ENCODE assay signal across 9 mouse cellular contexts in the genomic region with DNA sequence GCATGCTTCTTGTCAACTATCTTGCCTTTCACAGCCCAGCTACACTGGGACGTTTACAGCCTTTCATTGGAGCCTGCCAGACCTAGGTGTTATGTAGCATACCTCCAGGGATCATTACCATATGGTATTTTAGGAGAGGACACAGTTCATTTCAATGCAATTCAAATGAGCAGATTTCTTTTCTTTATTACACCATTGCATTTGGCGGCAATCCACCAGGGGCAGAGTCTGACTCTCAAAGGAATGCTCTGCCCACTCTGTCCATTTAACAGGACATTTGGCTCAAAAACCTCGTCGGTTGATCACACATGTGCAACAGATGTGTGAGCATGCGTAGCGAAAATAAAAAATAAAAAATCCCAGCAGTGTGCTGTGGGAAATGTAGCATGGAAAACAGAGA.
DNase-seq lines count a peak whose midpoint lies in the region; ATAC-seq and TF ChIP-seq lines count a peak whose summit lies in the region.
"Had no signal": no experiment of that assay in that cellular context is flagged by ENCODE, and none has a peak within 500 bp of the region (broad histone marks: within the 10 kb centered on the region; RNA-seq: fewer than 3 reads in every experiment).

No protein-coding gene starts in this region.

- 0 out of 2 replicates have a peak, but pooled peaks have one; percentile 24 for TF ChIP-seq CTCF in lung, embryonic 14.5 days (IDR thresholded peaks at IDR 0.05; ENCODE audit: low read depth)
- TF ChIP-seq CTCF in lung, adult 2 months (IDR thresholded peaks at IDR 0.05; ENCODE audit: insufficient read depth, low read length) = no peak

- H3K4me3 ChIP-seq in forebrain, embryonic 13.5 days = no peak overlapping the region
- no peak overlapping the region for H3K4me3 ChIP-seq in forebrain, embryonic 10.5 days
- H3K4me3 ChIP-seq in lung, embryonic 14.5 days (ENCODE audit: low read depth, low read length) = no peak overlapping the region
- H3K4me3 ChIP-seq in lung, adult 2 months (replicated peaks; ENCODE audit: extremely low read depth, low read depth, low read length) = no peak overlapping the region
- no peak overlapping the region for H3K4me3 ChIP-seq in liver, embryonic 12.5 days
- H3K4me3 ChIP-seq: left cerebral cortex, adult 2 months had no signal

- H3K9me3 ChIP-seq in forebrain, embryonic 13.5 days (replicated peaks) = no peaks in the 10 kb centered on the region
- no peaks in the 10 kb centered on the region for H3K9me3 ChIP-seq in forebrain, embryonic 10.5 days
- H3K9me3 ChIP-seq in lung, embryonic 14.5 days (ENCODE audit: low read depth, low read length) = no peaks in the 10 kb centered on the region
- no peaks in the 10 kb centered on the region for H3K9me3 ChIP-seq in liver, embryonic 12.5 days (replicated peaks)

- no peak for TF ChIP-seq POLR2A in lung, adult 2 months (IDR thresholded peaks at IDR 0.05; ENCODE audit: borderline replicate concordance, extremely low read depth, low read depth, low read length)

- no peak overlapping the region for H3K4me2 ChIP-seq in forebrain, embryonic 13.5 days
- no peak overlapping the region for H3K4me2 ChIP-seq in lung, embryonic 14.5 days
- no peak overlapping the region for H3K4me2 ChIP-seq in liver, embryonic 12.5 days

- no peak overlapping the region for H3K27ac ChIP-seq in forebrain, embryonic 13.5 days
- H3K27ac ChIP-seq in forebrain, embryonic 10.5 days = no peak overlapping the region
- H3K27ac ChIP-seq in lung, embryonic 14.5 days (ENCODE audit: low read depth) = peak overlapping the region; percentile 18; the same call in 1 of the 2 replicates
- no peak overlapping the region for H3K27ac ChIP-seq in liver, embryonic 12.5 days
- H3K27ac ChIP-seq: left cerebral cortex, adult 2 months had no signal

- peaks cover 8% of the 10 kb centered on the region for H3K4me1 ChIP-seq in forebrain, embryonic 13.5 days
- peaks cover 6% of the 10 kb centered on the region; the same call in 1 of the 2 replicates for H3K4me1 ChIP-seq in forebrain, embryonic 10.5 days
- H3K4me1 ChIP-seq in lung, embryonic 14.5 days (ENCODE audit: insufficient read depth) = peaks cover 7% of the 10 kb centered on the region
- H3K4me1 ChIP-seq in lung, adult 2 months (ENCODE audit: control insufficient read depth, insufficient read depth, low read length) = peaks cover 6% of the 10 kb centered on the region
- H3K4me1 ChIP-seq in liver, embryonic 12.5 days = no peaks in the 10 kb centered on the region

- H3K27me3 ChIP-seq in forebrain, embryonic 13.5 days = 0 out of 2 replicates have a peak, but pooled peaks cover 3% of the 10 kb centered on the region
- no peaks in the 10 kb centered on the region for H3K27me3 ChIP-seq in forebrain, embryonic 10.5 days (ENCODE audit: poor library complexity, severe bottlenecking)
- H3K27me3 ChIP-seq in lung, embryonic 14.5 days (ENCODE audit: insufficient read depth, low read length) = no peaks in the 10 kb centered on the region
- H3K27me3 ChIP-seq in liver, embryonic 12.5 days (replicated peaks) = no peaks in the 10 kb centered on the region

- no peak overlapping the region for H3K9ac ChIP-seq in forebrain, embryonic 13.5 days
- H3K9ac ChIP-seq in lung, embryonic 14.5 days = no peak overlapping the region
- no peak overlapping the region for H3K9ac ChIP-seq in liver, embryonic 12.5 days

- no peaks in the 10 kb centered on the region for H3K36me3 ChIP-seq in forebrain, embryonic 13.5 days (ENCODE audit: poor library complexity, severe bottlenecking)
- no peaks in the 10 kb centered on the region for H3K36me3 ChIP-seq in forebrain, embryonic 10.5 days (replicated peaks)
- no peaks in the 10 kb centered on the region for H3K36me3 ChIP-seq in lung, embryonic 14.5 days (ENCODE audit: insufficient read depth)
- H3K36me3 ChIP-seq in liver, embryonic 12.5 days = no peaks in the 10 kb centered on the region

- no peak for DNase-seq in forebrain, embryonic 10.5 days (ENCODE audit: extremely low spot score, low spot score)
- peak; percentile 80 for DNase-seq in lung, embryonic 14.5 days
- no peak for DNase-seq in lung, adult 2 months
- DNase-seq in kidney, adult 8-10 months = peak; percentile 23 to 47
- peak; percentile 35 for DNase-seq in lung, postnatal 10 days
- no peak for DNase-seq in cerebellum, adult 9-10 months

- peak; percentile 82 for ATAC-seq in forebrain, embryonic 13.5 days
- ATAC-seq in lung, embryonic 14.5 days (ENCODE audit: insufficient read depth) = no peak
- ATAC-seq in liver, embryonic 12.5 days = no peak

- 39% methylated on average over 6 of the region's 6 CpGs for whole genome bisulfite sequencing in forebrain, embryonic 13.5 days
- WGBS in forebrain, embryonic 10.5 days = 80% methylated on average over 6 of the region's 6 CpGs
- 46% methylated on average over 6 of the region's 6 CpGs for WGBS in lung, embryonic 14.5 days
- 60% methylated on average over 6 of the region's 6 CpGs for WGBS in lung, adult 2 months
- 66% methylated on average over 6 of the region's 6 CpGs for WGBS in liver, embryonic 12.5 days (ENCODE audit: insufficient replicate concordance)

Comparison
In these comparisons a context has a peak if more than half of its experiments do, and no peak if none do; other contexts are left out.
1. DNase-seq: peak in lung, embryonic 14.5 days (single experiment), kidney, adult 8-10 months (2 of 2) and lung, postnatal 10 days (single experiment); none in forebrain, embryonic 10.5 days (single experiment), lung, adult 2 months (single experiment) and cerebellum, adult 9-10 months (single experiment).